Mouse (Mus musculus): ENCODE results near the gene Traf5. TPM values are rescaled to one million over a fixed set of nuclear protein-coding genes. Genes with fewer than 3 reads are reported as not detected.

Gene Traf5
- total RNA-seq (2021): 1 to 10 TPM; 1.5 to 3.6 TPM
- long read RNA-seq, experiment 1, partial matches to known transcripts: 0 of 1 reads
- long read RNA-seq, experiment 1, other reads (novel, unspliced or antisense): 1 of 1 reads
- long read RNA-seq, experiment 2, partial matches to known transcripts: 0 of 1 reads
- long read RNA-seq, experiment 2, other reads (novel, unspliced or antisense): 1 of 1 reads

DNA sequence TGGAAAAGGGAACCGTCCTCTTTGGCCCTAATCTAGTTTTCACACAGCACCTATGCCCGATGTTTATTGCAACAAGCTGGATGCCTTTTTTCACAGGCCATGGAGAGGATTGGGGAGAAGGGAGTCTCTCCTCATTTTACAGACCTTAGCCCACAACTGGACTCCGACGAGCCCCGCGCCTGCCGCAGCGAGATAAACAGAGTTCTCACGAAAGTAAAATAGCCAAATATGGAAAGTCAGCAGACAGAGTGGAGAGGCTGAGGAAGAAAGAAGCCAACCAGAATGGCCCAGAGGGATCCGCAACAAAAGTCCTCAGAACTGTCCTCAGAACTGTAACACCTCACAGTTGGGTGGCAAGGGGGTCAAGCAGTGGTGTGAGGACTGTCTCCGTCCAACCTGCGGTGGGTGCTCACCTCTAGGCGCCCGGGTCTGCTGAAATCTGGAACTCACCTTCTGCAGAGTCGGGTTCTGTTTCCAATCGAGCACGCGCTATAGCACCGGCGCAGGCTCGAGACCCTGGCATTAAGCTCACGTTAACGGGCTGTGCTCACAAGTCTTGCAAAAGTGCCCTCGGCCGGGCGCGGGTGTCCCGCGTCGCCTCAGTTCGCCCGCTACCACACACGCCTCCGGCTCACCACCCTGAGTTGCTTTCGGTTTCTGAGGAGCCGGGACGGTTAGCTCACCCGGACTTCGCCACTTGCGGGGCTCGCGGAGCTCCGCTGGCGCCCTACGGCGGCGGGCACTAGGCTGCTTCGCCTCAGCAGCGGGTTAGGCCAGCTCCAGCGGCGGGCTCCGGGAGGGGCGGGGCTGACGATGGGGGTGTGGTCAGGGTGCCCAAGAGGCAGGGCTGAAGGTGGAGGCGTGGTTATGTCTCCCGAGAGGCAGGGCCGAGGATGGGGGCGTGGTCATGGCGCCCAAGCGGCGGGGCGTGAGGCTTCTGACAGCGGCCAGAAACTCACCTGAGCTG lies at the start of gene Traf5:
Gene Traf5, minus strand, starts transcription at position 754 of the 967 bp plus-strand sequence.
- DNase-seq (ENCODE audit: low spot score): peak; percentile 98

DNA sequence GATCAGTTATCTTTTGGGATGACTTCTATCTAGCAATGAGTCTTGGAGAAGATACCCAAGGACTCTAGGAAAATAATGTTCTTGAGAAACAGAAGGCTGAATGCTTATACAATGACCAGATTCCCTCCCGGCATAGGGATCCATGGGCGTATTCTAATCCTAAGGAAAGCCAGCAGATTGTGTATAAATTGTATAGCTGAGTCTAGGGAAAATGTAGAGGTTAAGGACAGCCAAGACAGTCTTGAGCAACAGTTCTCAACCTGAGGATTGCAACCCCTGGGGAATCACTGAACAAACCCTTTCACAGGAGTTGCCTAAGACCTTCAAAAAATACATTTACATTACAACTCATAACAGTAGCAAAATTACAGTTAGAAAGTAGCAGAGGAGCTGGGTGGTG lies 48.0 kb upstream of the Traf5 start:
- DNase-seq (ENCODE audit: low spot score): no peak

DNA sequence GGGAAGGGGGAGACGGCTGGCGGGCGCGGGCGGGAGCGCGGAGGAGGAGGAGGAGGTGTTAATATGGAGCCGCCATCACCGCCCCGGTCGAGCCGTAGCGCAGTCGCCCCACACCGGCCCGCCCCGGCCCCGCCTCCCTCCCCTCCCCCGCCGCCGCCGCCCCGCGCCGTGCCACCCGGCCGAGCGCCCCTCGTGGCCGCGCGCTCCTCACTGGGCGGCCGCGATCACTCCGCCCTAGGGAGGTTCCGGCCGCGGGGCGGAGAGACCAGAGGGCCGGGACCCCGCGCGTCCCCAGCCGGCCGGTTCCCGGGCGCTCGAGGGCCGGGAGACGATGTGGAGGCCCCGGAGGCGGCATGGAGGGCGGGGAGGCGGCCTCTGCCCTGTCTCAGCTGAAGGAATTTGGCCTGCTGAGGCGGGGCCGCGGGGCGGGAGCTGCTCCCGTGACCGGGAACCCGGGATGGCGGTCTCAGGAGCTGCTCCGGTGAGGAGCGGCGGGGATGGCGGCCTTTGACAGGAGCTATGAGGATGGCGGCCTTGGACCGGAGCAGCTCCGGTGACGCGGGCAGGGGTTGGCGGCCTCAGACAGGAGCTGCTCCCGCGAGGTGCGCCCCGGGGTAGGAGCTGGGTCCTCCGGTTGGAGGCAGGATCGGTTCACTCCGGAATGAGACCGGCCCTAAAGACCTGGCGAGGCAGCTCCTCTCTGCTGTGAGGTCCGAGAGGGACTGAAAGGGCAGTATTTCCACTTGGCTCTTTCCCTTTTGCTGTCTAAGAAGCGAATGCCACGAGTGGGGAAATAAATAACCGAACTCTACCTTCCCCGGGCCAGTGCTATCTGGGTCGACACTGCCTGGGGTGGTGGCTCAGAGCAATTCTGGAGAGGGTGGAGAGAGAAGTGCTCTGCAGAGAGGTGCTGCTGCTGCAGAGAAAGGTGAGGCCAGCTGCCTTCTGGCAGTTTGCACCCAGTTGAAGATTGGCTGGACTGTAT lies 45.9 kb upstream of the Traf5 start, which contains the start of gene Rcor3:
Gene Rcor3, minus strand, starts transcription at position 137 of the 985 bp plus-strand sequence.
- peak; percentile 76 for DNase-seq (ENCODE audit: low spot score)

DNA sequence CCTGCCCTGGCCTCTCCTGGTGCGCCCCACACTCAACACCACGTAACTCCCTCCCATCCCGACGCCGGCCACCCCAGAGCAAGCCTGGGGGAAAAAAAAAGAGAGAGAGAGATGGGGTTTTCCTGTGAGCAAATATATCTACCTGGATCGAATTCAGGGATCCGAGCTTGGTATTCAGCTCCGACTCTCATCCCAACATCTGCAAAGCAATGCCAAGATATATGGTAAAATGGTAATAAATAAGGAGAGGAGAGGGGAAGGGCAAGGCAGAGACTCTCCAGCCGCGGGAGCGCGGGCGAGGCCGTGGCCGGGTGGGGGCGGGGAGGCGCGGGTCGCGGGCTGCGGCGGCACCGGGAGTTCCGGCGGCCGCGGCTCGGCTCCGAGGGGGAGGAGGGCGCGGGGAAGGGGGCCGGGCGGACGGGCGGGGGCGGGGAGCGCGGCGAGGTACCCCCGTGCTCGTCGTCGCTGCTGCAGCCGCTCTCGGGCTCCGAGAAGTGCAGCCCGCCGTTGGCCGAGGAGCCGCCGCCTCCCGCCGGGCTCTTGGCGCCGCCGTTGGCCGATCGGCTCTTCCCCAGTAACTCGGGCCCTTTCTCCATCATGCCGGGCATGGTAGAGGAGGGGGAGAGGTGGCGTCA lies 45.0 kb upstream of the Traf5 start:
- DNase-seq (ENCODE audit: low spot score): no peak

DNA sequence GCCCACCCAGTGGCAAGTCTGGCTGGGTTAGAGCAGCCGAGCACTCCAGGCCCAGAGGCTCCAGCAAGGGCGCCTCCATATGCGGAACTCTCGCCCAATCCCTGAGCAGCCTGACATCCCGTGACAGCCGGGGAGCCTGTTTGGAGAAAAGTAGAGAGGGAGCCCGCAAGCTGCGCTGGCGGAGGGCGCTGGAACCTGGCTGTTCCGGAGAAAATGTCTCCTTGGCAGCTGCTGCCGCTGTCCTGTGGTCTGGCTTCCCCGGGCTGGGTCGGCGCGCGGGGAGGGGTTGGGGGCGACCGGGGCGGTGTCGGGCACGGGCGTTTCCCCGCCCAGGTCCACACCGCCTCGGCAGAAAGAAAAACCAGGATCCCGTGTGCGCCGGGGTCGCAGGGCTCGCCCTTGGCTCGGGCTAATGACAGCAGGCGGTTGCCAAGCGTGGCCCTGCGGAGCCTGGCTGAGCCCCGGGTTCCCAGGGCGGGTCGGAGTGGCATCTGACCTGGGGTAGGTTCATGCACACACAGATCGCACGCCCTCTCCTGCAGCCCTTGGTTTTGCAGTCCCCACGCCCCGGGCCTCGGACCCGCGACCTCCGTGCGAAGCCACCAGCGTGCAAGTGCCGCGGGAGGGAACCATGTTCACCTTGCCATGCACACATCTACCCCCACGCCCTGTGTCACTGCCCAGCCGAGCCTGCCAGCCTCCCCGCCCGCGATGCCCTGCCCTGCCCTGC lies 44.4 kb upstream of the Traf5 start:
- peak; percentile 79 for DNase-seq (ENCODE audit: low spot score)

DNA sequence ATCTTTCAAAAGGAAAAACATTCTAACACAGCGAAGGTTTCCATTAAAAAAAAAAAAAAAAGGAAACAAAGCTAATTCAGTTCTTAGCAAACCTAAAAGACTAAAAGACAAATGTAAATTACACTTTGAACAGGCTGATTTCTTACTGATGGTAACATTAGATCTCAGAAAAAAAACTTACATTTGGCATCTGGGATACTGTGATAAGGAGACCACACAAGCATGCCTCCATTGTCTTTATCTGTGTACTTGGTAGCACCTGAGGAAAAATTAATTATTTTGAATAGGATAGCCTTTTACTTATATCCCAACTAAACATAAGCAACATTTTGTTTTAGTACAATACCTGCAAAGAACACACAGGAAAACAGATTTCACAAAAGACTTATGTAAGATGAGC lies 37.8 kb upstream of the Traf5 start:
- DNase-seq (ENCODE audit: low spot score): no peak

DNA sequence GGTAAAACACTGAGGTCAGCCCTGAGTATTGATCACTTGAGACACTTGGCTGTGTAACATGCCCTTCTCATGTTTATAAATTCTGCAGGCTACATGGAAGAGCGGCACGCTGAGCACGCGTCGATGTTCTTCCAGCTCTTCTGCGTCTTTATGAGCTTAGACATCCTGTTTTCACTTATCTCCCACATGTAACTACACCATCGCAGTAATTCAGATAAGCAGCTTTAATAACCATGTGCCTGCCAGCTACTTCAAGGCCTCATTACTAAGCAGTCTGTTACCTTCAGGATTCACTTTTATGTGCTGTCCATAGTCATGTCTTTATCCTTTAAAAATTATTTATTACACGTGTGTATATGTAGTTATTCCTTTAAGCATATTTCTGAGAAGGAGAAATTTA lies 36.0 kb upstream of the Traf5 start:
- DNase-seq (ENCODE audit: low spot score): no peak

DNA sequence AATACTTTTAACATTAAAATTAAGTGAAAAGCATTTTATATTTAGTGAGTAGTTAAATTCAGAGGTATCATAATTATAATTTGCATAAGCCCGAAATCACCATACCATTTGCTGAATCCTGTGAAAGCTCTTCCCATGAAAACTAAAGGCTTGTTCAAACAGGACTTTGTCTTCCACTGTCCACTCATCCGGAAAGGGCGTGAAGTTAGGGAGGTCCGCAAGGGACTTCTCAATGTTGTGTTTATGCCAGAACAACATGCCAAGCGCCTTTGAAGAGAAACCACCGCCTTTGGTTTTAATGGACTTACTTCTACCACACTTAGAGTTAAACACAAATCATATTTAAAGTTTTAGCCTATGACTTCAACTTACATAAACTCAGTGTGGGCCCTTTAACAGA lies 33.4 kb upstream of the Traf5 start:
- DNase-seq (ENCODE audit: low spot score): no peak

DNA sequence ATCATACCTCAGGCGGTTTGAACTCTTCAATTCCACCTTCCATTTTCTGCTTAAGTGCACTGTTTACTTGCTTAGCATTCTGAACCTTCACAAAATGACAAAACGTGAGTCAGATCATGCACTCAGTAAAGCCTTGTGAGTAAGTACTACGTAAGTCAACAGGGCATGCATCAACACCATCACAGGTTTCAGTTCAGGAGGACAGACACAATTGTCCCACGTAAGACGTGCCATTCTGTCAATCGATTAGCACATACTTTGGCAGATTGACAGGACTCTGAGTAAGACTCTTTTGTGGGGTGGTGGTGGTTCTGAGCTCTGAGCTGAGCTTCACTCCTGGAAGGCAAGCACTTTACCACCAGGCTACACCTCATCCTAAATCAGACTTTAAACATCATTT lies 23.9 kb upstream of the Traf5 start:
- no peak for DNase-seq (ENCODE audit: low spot score)

DNA sequence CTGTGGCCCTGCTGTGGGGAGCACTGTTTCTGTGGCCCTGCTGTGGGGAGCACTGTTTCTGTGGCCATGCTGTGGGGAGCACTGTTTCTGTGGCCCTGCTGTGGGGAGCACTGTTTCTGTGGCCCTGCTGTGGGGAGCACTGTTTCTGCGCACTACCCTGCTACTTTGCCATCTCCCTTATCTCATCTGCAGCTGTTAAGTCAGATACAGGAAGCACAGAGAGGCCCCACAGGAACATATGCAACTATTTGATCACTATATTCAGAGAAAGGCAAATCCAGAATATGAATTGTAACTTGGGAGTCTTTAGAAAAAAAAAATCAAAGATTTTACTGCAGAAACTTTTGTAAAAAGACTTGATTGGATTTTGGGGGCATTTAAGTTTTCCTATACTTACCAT lies 23.0 kb upstream of the Traf5 start:
- no peak for DNase-seq (ENCODE audit: low spot score)

DNA sequence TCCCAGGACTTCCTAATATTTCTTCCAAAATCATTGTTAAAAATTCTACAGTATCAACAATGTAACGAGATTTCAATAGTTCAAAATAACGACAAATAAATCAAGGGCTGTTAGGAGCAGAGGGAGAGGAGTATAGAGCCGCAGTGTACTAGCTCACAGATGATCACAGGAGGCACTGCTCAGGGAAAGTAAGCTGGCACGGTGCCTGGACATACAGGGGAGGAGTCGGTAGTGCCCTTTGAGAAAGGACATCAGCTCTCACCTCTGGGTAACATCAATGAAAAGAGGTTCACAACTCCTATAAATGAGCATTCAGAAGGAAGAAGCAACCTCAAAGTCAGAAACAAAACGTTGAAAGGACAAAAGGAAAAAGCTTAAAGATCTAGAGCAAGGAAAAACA lies 16.8 kb upstream of the Traf5 start:
- no peak for DNase-seq (ENCODE audit: low spot score)

DNA sequence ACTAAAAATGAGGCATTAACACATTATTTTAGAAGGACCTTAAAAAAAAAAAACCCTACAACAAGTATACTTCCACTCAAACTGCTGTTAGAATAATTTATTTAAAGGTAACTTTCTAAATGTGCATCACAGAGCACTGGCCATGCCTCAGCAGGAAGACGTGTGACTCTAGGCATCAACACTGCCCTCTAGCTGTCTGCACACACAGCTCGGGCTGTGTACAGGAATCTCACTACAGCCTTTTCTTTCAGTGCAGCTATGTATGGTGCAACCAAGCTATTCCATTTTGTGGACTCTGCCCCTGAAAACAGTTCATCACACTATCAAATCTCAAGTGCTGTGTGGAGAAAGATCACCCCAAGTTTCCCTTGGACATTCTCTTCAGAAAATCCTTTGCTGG lies 15.0 kb upstream of the Traf5 start:
- no peak for DNase-seq (ENCODE audit: low spot score)

DNA sequence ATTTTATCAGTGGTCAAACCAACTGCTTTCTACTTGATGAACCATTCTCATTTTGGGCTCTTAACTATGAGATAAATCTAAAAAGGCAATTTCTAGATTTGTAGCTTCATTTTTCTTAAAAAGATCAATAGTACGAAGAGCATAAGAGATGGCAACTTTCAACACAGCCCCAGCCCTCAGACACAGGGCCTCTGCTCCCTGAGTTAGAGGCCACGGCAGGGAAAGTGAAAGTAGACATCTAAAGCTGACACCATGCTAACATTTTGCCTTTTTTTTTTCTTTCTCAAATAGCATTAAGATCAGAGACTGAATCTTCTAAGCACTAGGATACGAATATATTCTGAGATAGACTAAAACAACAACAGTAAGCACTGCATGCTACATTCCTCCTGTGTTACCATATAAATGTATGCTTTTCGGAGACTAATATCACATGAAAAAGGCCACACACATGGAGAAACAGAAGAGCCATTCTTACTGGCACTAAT lies 13.6 kb upstream of the Traf5 start:
- DNase-seq (ENCODE audit: low spot score): no peak

DNA sequence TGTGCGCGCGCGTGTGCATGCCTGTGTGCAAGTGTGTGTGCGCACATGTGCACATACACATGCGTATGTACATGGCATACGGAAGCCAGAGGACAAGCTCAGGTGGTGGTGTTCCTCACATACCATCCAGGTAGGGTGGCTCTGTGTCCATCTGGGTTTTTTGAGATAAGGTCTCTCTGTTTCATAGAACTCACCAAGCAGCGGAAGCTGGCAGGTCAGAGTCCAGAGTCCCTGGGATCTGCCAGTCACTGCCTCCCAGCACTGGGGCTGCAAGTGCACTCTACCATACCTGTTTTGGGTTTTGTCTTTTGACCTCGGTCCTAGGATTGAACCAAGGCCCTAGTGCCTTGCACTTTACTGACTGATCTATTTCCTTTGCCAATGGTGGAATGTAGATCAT lies 11.7 kb upstream of the Traf5 start:
- no peak for DNase-seq (ENCODE audit: low spot score)

DNA sequence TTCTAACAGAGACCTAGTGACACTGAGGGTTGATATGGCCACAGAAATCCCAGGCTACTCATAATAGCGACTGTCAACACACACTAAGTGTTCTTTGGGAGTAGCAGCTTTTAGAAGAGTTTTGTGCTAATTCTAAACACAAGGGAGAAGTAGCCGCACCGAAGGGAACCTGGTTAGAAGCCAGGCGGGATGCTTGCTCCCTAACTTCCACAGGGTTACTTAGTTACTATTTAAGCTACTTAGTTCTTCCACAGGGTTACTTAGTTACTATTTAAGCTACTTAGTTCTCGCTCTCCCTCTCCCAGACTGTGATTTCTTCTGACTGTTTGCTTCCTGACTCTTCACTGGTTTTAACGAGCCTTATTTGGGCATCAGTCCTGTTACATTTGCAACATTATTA lies 10.8 kb upstream of the Traf5 start:
- no peak for DNase-seq (ENCODE audit: low spot score)

DNA sequence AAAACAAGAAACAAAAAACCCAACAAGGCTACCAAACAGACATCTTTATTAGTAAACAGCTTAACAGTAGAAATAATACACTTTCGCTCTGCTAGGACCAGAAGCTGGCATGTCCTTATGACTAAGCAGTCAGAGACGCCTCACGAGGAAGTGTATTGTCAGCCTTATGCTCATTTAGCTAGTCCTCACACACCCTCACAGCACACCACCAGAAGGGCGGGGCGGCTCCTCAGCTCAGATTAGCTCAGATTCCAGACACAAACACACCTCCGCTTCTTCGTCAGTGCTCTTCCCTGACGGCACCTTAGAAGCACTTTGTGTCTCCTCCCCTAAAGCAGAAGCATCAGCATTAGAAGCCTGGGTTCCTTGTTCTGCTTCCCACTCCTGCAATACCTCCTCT lies 9.0 kb upstream of the Traf5 start:
- no peak for DNase-seq (ENCODE audit: low spot score)

DNA sequence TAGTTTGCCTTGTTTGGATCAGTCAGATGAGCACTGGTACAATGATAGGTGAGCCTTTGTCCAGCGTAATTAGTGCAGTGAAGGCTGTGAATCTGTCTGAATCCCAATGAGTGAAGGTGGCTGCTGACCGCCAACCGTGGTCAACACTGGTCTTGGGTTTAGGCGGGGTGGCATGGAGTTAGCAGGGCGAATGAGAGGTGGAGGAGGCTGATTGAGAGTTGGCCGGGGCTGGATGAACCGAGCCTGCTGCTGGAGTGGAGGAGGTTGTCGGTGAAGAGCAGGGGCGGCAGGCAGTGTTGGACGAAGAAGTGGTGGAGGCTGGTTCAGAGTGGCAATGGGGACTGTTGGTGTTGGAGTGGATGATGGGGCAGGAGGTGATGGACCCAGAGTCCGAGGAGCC lies 8.4 kb upstream of the Traf5 start:
- no peak for DNase-seq (ENCODE audit: low spot score)

DNA sequence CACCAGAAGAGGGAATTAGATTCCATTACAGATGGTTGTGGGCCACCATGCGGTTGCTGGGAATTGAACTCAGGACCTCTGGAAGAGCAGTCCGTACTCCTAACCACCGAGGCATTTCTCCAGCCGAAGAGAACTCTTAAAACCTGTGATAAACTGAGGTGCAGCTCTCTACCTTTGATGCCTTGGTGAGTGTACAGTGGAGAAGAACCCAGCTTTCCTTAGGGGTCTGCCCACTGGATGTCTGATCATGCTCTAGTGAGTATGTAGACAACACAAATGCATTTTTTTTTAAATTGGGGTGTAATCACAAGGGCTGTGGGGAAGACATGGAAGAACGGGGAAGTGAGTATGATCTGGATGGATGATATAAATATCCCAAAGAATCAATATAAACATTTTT lies 3.3 kb upstream of the Traf5 start:
- no peak for DNase-seq (ENCODE audit: low spot score)

DNA sequence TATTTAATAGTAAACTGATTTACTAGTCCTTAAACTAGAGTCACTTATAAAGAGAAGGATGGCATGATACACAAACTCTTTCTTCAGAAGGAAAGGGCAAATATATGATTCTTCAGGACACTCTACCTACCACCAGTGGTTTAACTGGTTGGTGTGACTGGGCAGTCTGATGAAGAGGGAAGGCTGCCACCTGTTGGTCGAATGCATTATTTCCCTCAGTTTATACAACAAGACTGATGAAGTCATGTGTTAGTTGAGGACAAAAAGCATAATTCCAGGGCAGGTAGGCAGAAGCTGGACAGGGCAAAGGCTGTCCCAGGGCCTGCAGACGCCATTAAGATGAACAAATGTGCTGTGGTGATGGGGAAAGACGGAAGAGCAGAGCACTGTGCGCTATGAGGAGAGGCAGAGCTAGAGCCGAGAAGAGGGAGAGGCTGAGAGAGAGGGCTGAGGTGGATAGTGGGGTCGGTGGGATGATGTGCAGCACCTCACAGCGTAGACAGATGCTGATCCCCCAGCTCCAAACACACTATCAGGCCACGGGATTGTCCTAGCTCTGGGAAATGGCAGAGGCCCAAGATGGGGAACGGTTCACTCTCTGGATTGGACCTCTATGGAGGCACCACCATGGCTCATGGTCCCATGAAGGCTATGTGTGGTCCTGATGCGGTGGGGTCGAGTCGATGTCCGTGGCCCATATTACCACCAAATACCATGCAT lies 2.3 kb upstream of the Traf5 start:
- peak; percentile 76 for DNase-seq (ENCODE audit: low spot score)
